Mouse (Mus musculus) G1E (cell line): ENCODE measurements around the gene Rfx4. TPM values are rescaled to one million over a fixed set of nuclear protein-coding genes. Genes with fewer than 3 reads are reported as not detected.

ENCODE experiments used
- ATAC-seq: 2 replicates; pipeline ENCODE4 v1.8.0; 2016; ENCODE audit warnings: mild to moderate bottlenecking; ENCODE audit not compliant: insufficient number of reproducible peaks, poor library complexity, low FRiP score, severe bottlenecking; ENCODE audit errors: extremely low read depth
- DNase-seq: peaks from one replicate; pipeline ENCODE4 v3.0.0; 2012; ENCODE audit warnings: low spot score
- H3K27me3 ChIP-seq: 2 replicates; pipeline ENCODE4 v1.6.1; 2012; ENCODE audit warnings: mild to moderate bottlenecking, low read length, inconsistent platforms; ENCODE audit not compliant: insufficient read depth
- H3K36me3 ChIP-seq: replicated peaks from 2 replicates; pipeline ENCODE3; 2012; ENCODE audit warnings: mild to moderate bottlenecking, inconsistent platforms
- H3K4me1 ChIP-seq: 2 replicates; pipeline ENCODE4 v1.6.1; 2012; ENCODE audit warnings: low read depth, low read length, inconsistent platforms, mixed read lengths; ENCODE audit not compliant: insufficient read depth
- H3K4me3 ChIP-seq: 2 replicates; pipeline ENCODE4 v1.5.1; 2012; ENCODE audit warnings: low read depth, mild to moderate bottlenecking, inconsistent platforms, low read length, moderate library complexity, mixed read lengths
- H3K9me3 ChIP-seq: replicated peaks from 2 replicates; pipeline ENCODE4 v1.6.1; 2012; ENCODE audit warnings: inconsistent platforms
- CTCF ChIP-seq: IDR thresholded peaks from 2 replicates; pipeline ENCODE4 v1.5.1; 2012; ENCODE audit warnings: low read depth, low read length, inconsistent platforms, mixed read lengths
- GATA1 ChIP-seq: IDR thresholded peaks from 2 replicates; pipeline ENCODE4 v1.6.1; 2012; ENCODE audit warnings: borderline replicate concordance, low read length, inconsistent platforms, mixed read lengths
- GATA2 ChIP-seq: IDR thresholded peaks from 2 replicates; pipeline ENCODE4 v1.6.1; 2012; ENCODE audit warnings: low read depth, low read length, inconsistent platforms, borderline replicate concordance
- POLR2AphosphoS5 ChIP-seq: IDR thresholded peaks from 2 replicates; pipeline ENCODE4 v1.6.1; 2012; ENCODE audit warnings: low read depth, low read length, inconsistent platforms; ENCODE audit not compliant: insufficient replicate concordance
- TAL1 ChIP-seq: conservative IDR thresholded peaks from 2 replicates; pipeline ENCODE4 v1.6.1; 2012; ENCODE audit warnings: low read depth, low read length, inconsistent platforms, mixed read lengths
- polyA plus RNA-seq: library from polyadenylated mRNA; stranded (reverse); fragments of >175 nt; gene quantifications from 2 replicates; pipeline ENCODE4 v1.2.3, GENCODE M21; 2012
- total RNA-seq, 2 experiments: library from RNA; stranded (forward) in 1 of 2; stranded (reverse) in 1 of 2; fragments of 200-1000 nt in 1 of 2; fragments of >200 nt in 1 of 2; fragmentation: Nextera tagmentation in 1 of 2; gene quantifications; 2 replicates each; pipeline ENCODE4 v1.2.3; 2014 to 2017

The Rfx4 gene
- total and polyA plus RNA-seq, 3 experiments = not detected

GRCm38 (mm10) chr10:84757426-84758199 lies 1.8 kb downstream of the Rfx4 start:
- Histone ChIP-seq H3K36me3 (no peaks in the 10 kb centered on the region), H3K4me3 (no peak overlapping the region), H3K4me1 (no peaks in the 10 kb centered on the region), H3K9me3 (no peaks in the 10 kb centered on the region), H3K27me3 (peaks cover 33% of the 10 kb centered on the region)
- no peak for TF ChIP-seq GATA2
- TF ChIP-seq TAL1 = no peak
- no peak for TF ChIP-seq POLR2AphosphoS5
- TF ChIP-seq GATA1 = no peak
- TF ChIP-seq CTCF = no peak
- DNase-seq (no peak), ATAC-seq (no peak)

GRCm38 (mm10) chr10:84758200-84758468 lies 2.3 kb downstream of the Rfx4 start:
- ATAC-seq (no peak), DNase-seq (no peak)
- Histone ChIP-seq H3K27me3 (peaks cover 33% of the 10 kb centered on the region), H3K4me1 (no peaks in the 10 kb centered on the region), H3K4me3 (no peak overlapping the region), H3K9me3 (no peaks in the 10 kb centered on the region), H3K36me3 (no peaks in the 10 kb centered on the region)
- no peak for TF ChIP-seq GATA1
- TF ChIP-seq GATA2 = no peak
- TF ChIP-seq POLR2AphosphoS5 = no peak
- no peak for TF ChIP-seq TAL1
- no peak for TF ChIP-seq CTCF

GRCm38 (mm10) chr10:84758483-84759431 lies 2.9 kb downstream of the Rfx4 start:
- no peak for ATAC-seq
- no peak for TF ChIP-seq GATA2
- TF ChIP-seq TAL1 = no peak
- TF ChIP-seq CTCF = no peak
- TF ChIP-seq GATA1 = no peak
- TF ChIP-seq POLR2AphosphoS5 = no peak

GRCm38 (mm10) chr10:84759511-84760117 lies 3.8 kb downstream of the Rfx4 start:
- DNase-seq = no peak
- ATAC-seq = no peak
- Histone ChIP-seq H3K27me3 (peaks cover 32% of the 10 kb centered on the region), H3K9me3 (no peaks in the 10 kb centered on the region), H3K4me1 (no peaks in the 10 kb centered on the region), H3K36me3 (no peaks in the 10 kb centered on the region), H3K4me3 (no peak overlapping the region)
- TF ChIP-seq GATA1 (no peak), GATA2 (no peak), POLR2AphosphoS5 (no peak), TAL1 (no peak), CTCF (no peak)

More at GRCm38 (mm10) chr10:84758483-84759431, 2.9 kb downstream of the Rfx4 start:
- Histone ChIP-seq H3K9me3 (no peaks in the 10 kb centered on the region), H3K36me3 (no peaks in the 10 kb centered on the region), H3K4me1 (no peaks in the 10 kb centered on the region), H3K27me3 (peaks cover 33% of the 10 kb centered on the region), H3K4me3 (no peak overlapping the region)
- no peak for DNase-seq

GRCm38 (mm10) chr10:84760118-84761111 lies 4.6 kb downstream of the Rfx4 start:
- Histone ChIP-seq H3K27me3 (peaks cover 26% of the 10 kb centered on the region), H3K4me3 (no peak overlapping the region), H3K4me1 (no peaks in the 10 kb centered on the region), H3K9me3 (no peaks in the 10 kb centered on the region), H3K36me3 (no peaks in the 10 kb centered on the region)
- DNase-seq (no peak), ATAC-seq (no peak)
- no peak for TF ChIP-seq CTCF
- no peak for TF ChIP-seq GATA1
- TF ChIP-seq GATA2 = no peak
- TF ChIP-seq TAL1 = no peak
- TF ChIP-seq POLR2AphosphoS5 = no peak
